Mouse (Mus musculus) forelimb bud, embryonic 11.5 days (tissue): ENCODE data around the gene Pcyt1a.

Source experiments
- DNase-seq: peaks from one replicate; pipeline ENCODE4 v3.0.0-alpha.2; 2012; ENCODE audit warnings: low read depth, low spot score

Pcyt1a gene

DNA sequence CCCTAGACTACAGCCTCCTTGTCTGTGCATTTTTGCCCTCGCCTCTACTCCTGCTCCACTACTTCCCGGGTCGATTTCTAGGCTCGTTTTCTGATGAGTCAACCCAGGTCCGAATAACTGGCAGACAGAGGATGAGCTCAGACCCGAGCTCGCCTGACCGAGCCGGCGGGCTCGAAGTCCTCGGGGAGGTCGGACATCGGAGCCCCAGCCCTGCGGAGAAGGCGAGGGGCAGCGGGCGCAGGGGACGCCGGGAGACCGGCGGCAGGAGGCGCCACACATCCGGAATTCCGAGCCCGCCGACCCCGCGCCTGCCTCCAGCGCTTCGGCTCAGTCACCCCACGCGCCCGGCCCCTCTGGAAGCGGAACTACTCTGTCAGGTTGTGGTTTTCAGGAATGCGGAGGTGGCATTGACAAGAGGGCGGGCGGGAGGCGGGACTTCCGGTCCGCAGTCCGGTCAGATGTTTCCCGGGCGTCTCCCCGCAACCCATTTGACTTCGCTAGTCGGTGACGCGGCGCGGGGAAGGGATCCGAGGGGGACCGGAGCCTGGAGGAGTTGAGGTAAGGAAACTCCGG is at the start of gene Pcyt1a:
TSS of gene Pcyt1a (plus strand) at position 448 of the 573 bp plus-strand sequence.
- DNase-seq, result peak; percentile 93

GRCm38 (mm10) chr16:32382901-32383300 is 47.8 kb upstream of the Pcyt1a start:
- no peak for DNase-seq

DNA sequence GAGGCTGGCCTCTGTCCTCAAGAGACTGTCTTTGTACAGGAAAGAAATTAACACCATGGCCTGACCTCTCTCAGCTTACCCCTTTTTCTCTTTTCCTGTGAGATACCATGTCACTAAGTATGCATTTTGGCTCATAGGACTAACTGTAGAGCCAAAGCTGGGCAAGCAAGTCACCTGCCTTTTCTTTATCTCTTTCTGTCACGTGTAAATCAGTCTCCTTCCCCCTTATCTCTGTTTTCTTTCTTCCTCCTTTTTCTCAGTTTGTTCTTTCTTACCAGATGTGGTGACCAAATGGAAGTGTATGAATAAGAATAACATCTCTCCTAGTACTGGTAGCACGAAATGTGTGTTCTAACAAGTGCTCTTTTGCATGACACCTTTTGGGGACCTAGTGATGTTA is 45.8 kb upstream of the Pcyt1a start:
- DNase-seq, result no peak

DNA sequence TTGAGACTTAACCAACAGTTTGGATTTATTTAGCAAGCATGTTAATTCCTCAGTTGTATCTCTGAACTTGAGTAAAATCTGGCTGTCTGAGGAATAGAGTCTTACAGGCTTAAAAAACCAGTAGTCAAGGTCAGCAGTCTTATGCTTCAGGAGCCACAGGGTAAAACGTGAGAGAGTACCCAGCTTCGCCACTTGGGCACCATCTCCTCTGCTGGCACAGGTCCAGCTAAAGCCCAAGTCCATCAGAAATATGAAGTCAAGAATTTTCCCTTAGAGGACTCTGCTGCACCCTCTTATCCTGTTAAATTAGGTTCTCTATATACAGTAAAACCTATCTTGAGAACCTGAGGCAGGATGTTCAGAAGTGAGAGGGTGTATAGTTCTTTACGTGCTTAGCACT is 43.9 kb upstream of the Pcyt1a start:
- no peak for DNase-seq

- no peak for DNase-seq
Observed at GRCm38 (mm10) chr16:32389049-32389448, 41.7 kb upstream of the Pcyt1a start.

DNA sequence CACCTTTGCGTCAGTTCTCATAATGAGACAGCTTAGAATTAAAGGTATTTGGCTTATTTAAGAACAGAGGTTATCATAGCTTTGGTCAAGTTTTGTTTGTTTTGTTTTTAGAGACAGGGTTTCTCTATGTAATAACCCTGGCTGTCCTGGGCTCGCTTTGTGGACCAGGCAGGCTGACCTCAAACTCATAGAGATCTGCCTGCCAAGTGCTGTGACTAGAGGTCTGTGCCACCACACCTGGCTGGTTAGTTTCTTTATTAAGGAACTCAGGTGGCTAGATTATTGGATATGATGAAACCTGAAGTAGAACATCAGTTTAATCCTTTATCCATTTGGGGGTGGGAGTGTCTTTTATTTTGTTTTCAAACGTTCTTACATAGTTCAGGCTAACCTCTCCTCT is 40.9 kb upstream of the Pcyt1a start:
- no peak for DNase-seq

- no peak for DNase-seq
Observed at GRCm38 (mm10) chr16:32390882-32391281, 39.8 kb upstream of the Pcyt1a start.

- DNase-seq, result no peak
Observed at GRCm38 (mm10) chr16:32395679-32396540, 34.8 kb upstream of the Pcyt1a start.

- DNase-seq, result no peak
Observed at GRCm38 (mm10) chr16:32396541-32396835, 34.2 kb upstream of the Pcyt1a start.

GRCm38 (mm10) chr16:32398206-32398605 is 32.5 kb upstream of the Pcyt1a start:
- DNase-seq, result no peak

DNA sequence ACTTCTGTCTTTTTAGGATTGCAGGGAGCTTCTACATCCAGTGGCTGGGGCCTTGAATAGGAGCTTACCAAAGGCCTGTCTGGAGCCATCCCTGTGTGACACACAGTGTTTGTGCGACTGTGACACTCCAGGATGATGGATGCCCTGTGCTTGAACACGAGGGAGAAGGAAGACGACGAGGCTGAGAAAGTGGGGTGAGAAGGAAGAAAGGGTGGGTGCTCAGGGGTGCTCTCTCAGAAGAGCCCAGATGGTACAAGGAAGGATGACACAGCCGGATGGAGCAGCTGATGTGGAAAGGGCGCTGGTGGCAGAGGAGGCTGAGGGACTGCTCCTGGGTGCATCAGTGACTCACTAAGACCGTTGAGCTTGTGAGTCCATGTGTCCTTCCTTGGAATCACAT is 30.5 kb upstream of the Pcyt1a start, which contains the start of gene Tm4sf19:
TSS of gene Tm4sf19 (plus strand) at position 240 of the 400 bp plus-strand sequence.
- DNase-seq, result no peak

- no peak for DNase-seq
Observed at GRCm38 (mm10) chr16:32401335-32401965, 29.3 kb upstream of the Pcyt1a start.

DNA sequence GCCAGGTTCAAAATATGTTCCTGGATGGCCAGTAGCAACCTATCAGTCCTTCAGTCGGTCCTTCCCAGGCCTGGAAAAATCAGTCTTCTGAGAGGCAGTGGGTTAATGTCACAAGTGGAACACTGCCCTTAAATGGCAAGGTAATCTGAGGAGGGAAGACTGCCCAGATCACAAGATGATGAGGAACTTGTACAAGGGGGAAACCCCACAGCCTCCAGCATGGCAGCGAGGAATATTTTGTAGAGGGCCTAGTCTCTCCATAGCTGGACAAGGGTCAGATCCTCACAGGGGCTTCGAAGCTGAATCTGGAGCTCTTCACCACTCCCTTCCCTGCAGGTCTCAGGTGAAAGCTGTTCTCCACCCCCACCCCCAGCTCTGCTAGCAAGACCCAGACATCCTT is 27.9 kb upstream of the Pcyt1a start:
- no peak for DNase-seq

- no peak for DNase-seq
Observed at GRCm38 (mm10) chr16:32405716-32406115, 25.0 kb upstream of the Pcyt1a start.

GRCm38 (mm10) chr16:32406671-32407070 is 24.1 kb upstream of the Pcyt1a start:
- DNase-seq, result no peak

DNA sequence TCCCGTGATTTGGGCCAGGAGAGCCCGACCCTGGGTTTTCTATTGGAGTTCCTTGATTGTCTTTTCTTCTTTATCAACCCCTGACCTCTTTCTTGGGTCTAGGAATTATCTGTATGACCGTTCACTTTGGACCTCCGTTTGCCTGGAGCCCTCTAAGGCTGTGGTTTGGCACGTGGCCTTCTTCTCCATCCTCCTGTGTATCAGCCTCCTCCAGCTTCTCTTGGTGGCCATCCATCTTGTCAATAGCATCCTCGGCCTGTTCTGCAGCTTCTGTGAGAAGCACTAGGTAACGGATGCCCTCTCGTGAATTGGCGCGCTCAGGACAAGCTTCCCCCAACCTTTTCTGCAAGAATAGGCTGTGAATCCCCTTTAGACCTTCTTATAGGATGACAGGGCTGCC is 23.0 kb upstream of the Pcyt1a start:
- no peak for DNase-seq

DNA sequence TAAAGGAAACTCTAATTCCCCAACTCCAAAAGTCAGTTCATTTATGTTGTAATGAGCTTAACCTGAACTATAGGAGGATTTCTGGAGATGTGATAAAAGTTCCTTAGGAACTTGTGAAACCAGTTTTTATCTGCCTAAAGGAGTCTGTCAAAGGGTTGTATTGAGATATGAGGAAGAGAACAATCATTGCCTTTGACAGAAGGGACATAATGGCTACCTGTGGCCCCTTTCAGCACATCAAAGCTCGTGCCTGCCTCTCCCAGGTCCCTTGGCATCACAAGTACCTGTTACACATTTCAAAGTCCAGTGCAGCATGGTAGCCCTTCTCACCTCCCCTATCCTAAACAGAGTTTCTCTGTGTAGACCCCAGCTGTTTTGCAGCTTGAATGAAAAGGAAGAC is 13.3 kb upstream of the Pcyt1a start:
- DNase-seq, result no peak

GRCm38 (mm10) chr16:32419517-32420483 is 10.9 kb upstream of the Pcyt1a start, which contains the start of gene Tctex1d2:
TSS of gene Tctex1d2 (plus strand) at chr16:32419702.
- peak; percentile 93 for DNase-seq

DNA sequence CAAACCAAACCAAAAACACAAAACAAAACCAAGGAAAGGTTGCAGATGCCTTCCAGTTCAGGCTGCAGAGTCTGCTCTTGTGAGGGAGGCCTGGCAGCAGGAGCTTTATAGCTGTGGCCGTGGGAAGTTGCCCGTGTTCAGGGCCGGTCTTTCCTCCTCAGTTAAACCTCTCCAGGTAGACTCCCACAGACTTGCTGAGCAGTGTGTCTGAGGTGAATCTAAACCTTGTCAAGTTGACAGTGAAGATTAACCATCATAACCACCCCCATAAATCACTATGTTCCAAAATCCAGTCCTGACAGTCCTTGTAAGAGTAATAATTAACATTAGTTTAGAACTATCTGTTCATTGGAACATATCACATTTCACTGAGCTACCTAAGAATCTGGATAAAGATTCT is 3.2 kb upstream of the Pcyt1a start:
- DNase-seq, result no peak

DNA sequence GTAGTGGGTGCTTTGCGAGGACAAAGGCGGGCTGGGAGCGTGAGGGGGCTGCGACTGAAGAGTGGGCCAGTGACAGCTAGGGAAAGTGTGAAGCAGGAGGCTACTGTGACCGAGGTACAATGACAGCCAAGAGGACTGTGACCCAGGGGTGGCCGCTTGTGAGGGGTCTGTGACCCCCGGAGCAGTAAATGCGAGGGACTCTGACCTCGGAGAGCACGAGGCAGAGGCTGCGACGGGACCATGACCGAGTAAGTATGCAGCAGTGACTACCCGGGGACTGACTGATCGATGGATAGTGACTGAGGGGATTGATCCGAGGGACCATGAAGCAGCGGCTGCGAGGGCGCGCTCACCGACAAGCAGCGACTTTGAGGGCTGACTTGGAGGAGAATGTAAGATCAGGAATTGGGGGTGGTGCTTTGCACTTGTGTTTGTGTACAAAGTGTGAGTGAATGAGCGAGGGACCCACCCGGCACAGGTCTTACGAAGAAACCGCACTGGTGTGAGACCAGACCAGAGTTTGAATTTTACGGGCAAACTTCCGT is 398 bp downstream of the Pcyt1a start:
- DNase-seq, result no peak

GRCm38 (mm10) chr16:32431926-32432325 is 1.2 kb downstream of the Pcyt1a start:
- DNase-seq, result no peak
